Mouse (Mus musculus) inflammation-experienced regulatory T-cells, adult 6 months (primary cell): ENCODE data around the gene Hpd. TPM values are rescaled to one million over a fixed set of nuclear protein-coding genes. Genes with fewer than 3 reads are reported as not detected.
A peak's percentile ranks its signal among the peaks of the same experiment; 100 is the strongest.

ENCODE experiments used
- ATAC-seq: one replicate; pipeline ENCODE4 v1.8.0; 2017
- polyA plus RNA-seq, 3 experiments: library from polyadenylated mRNA; unstranded; fragments of 100-300 nt; shearing (Covaris generic); gene quantifications; one replicate each; pipeline ENCODE4 v1.2.1; 2017

Gene Hpd
- polyA plus RNA-seq, 3 experiments from 2014 or later: not detected

DNA sequence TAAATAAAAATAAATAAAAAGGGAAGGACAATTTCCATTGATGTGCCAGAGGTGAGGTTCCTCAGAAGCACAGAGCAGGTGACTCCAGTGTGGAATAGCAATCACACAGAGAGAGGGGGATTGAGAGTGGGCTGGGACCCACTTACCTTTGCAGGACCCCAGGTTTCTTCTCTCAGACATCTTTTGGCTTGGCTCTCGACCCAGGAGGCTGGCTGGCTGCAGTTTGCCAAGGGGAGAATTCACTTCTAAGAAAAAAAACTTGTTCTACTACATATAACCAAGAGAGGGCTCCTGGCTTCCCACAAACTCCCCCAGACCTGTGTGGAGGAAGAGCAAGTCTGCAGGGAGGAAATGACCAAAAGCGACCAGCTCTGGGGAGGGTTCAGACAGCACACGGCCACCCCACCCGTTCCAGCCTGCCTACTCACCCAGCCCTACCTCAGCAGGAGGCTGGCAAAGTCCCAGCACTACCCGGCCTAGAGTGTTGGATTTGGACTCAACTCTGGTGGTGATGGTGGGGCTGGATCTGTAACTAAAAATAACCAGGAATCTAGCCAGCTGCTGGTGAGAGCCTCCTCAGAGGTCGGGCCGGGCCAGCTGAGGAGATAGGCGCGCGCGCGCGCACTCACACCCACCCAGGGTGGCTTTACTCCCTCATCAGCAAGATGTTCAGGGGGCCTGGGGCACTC is 48.2 kb downstream of the Hpd start:
- no peak for ATAC-seq

GRCm38 (mm10) chr5:123133784-123134143 is 48.8 kb downstream of the Hpd start:
- no peak for ATAC-seq

- peak; percentile 9 for ATAC-seq
Observed at GRCm38 (mm10) chr5:123133083-123133783, 49.3 kb downstream of the Hpd start.

DNA sequence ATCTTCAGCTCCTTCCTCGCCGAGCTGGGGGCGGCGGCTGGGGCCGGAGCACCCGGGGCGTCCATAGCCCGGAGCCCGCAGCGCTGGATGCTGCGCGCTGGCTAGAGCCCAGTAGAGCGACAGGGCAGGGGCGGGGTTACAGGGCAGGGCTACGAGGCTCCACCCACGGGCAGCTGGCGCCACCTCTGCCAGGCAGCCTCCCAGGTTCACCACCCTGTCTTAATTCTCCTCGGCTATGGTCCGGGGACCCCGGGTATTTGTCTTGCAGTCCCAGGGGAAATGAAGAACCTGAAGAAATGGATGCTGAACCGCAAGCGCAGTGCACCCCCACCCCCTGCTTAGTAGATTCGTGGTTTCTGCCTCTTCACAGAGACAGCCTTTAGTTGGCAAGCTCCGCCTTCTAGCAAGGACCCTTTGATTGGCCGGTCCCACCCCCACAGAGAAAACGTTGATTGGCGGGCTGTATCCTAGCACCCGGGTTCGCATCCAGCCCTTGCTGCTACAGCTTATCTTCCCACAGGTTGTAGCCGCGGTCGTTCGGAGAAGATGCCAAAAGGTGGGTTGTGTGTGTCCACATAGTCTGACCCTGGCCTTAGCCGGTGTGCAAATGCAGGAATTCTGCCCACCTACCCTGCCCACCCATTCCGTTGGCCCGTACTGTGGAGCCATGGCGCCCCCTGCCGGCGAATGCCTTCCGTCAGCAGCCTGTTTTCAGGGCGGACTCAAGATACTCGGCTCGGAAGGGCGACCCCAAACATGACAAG is 50.0 kb downstream of the Hpd start, which contains the start of gene Rhof:
Gene Rhof (minus strand): TSS at position 385 of the 764 bp plus-strand sequence.
- ATAC-seq: peak; percentile 68

GRCm38 (mm10) chr5:123130814-123131148 is 51.7 kb downstream of the Hpd start:
- ATAC-seq: no peak

DNA sequence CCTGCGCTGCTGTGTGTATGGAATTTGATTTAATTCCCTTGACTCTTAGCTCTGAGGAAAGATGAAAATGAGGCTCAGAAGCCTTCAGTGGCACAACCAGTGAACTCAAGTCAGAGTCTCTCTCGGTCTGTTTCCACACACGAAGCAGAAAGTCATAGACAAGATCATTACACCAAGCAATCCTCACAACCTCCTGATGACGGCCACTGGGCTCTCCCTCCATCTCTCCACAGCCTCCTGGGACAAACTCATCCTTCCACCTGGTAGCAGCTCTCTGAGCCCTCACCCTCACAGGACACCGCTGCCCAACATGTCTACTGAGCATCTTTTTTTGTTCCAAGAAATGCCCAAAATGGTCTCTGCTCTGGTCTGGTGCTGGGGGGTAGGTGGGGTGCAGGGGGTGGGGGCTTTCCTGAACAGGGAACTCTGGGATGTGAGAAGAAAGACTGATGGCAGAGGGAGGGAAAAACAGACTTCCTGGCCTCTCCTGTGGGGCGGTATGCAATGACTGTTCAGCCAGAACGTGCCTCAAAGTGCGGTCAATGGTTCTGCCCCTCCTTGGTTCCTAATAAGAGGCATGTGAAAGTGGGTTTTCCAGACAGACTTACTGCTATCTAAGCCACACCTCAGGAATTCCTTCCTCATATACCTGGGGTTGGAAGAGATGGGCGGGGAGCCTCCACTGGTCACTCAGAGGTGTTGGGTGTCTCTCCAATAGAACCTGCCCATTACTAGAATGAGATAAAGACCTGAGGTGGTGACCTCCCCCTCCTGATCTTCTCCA is 52.3 kb downstream of the Hpd start:
- no peak for ATAC-seq

DNA sequence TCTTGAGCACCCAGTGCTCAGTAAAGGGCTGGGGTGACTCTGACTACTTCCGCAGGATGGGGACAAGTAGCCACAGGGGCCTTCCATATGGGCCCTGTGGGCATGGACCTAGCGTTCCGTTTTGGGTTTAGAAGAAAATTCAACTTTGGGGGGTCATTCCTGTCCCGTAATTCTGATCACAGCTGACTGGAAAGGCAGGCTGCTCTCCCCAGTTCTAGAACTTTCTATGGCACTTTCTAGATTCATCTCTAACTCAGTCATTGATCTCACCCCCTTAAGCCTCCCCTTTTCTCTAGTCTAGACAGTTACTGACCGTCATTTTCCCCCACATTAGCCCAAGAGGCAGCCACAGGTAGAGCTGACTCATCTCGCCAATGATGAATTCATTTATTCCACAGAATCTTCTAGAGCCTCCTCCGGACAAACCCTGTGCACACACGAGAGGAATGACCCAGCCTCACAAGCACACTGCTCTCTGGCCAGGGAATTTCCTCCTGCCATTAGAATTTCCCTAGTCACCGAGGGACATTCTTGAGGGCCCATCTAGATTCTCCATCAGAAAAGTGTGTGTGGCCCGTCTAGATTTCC is 53.3 kb downstream of the Hpd start:
- ATAC-seq: no peak

- peak; percentile 74 for ATAC-seq
Observed at GRCm38 (mm10) chr5:123128426-123129169, 53.9 kb downstream of the Hpd start.

DNA sequence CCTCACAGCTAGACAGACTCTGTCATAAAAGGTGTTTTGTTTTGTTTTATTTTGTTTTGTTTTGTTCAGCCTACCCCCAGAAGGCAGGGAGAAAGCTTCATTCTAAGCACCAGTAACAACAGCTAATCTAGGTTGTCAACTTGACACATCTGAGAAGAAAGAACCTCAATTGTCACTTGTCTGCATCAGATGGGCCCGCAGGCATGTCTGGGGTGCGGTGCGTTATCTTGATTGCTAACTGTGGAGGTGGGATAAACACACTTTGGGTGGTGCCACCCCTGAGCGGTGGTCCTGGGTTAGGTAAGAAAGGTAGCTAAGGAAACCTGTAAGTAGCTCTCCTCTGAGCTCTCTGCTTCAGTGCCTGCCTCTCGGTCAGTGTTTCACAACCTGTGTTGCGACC is 55.5 kb downstream of the Hpd start:
- no peak for ATAC-seq

DNA sequence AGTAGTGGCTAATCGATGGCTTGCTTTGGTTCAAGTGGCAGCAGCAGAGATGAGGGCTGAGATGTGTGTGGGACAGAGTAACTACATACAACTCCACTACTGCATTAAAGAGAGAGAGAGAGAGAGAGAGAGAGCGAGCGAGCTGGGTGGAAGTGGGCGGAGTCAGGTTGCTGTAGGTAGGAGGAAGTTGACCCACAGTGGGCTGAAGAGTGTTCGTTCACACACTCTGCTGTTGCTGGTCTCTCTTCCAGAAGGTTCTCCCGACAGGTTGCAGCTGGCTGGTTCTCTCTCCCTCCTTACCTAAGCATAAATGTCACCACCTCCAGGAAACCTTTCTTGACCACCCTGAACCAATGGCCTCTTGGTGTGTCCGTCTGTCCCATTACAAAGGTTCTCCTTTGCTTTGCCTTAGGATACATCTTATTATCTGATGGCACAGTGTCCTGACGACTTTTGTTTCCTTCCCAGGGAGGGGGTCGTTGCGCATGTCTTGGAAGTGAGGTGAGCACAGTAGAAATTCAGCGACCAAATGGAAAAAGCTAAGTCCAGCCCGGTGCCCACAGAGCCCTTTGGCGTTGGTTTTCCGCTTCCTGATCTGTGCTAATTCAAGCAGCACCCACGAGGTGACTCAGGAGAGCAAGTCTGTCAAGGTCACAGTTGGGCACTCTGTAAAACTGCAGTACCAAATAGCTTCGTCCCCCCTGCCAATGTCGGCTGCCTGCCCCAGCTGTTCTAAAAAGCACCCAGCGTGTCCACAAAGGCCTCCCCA is 56.7 kb downstream of the Hpd start:
- ATAC-seq: peak; percentile 16

DNA sequence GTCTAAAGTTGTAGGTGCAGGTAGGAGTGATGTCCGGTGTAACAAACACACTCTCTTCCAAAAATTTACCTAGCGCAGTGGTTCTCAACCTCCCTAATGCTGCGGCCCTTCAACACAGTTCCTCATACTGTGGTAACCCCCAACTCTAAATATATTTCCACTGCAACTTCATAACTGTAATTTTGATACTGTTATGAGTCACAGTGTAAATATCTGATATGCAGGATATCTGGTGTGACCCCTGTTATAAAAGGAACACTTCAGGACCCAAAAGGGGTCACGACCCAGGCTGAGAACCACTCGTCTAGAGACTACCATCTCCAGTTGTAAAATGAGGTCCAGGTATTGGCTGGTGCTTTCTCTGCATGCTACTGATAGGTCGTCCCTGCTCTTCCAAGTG is 57.4 kb downstream of the Hpd start:
- ATAC-seq: no peak

DNA sequence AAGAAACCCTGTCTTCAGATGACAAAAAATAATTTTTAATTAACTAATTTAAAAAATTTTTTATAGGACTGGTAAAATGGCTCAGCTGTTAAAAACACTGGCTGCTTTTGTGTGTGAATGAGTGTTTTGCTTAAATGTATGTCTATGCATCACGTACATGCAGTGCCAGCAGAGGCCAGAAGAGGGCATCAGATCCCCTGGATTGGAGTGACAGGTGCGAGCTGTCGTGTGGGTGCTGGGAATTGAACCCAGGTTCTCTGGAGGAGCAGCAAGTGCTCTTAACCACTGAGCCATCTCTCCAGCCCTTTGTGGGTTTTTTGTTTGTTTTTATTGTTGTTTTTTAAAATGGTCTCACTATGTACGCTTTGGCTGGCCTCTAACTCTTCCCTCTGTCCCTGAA is 60.3 kb downstream of the Hpd start:
- no peak for ATAC-seq

Other genes starting within 250 kb of the Hpd start
- 10 to 100 TPM; 29.8 to 58.3 (median 53.4) TPM for gene Kdm2b, start 192.9 kb downstream of the Hpd start, polyA plus RNA-seq
- gene Orai1, start 167.7 kb downstream of the Hpd start, polyA plus RNA-seq: 10 to 100 TPM in 1 of 3 experiments, 1 to 10 TPM in 2; 7.3 to 10.0 (median 8.0) TPM
- gene Morn3, start 135.7 kb downstream of the Hpd start, polyA plus RNA-seq: 1 to 10 TPM; 2.6 to 7.4 (median 6.1) TPM
- gene Tmem120b, start 114.3 kb downstream of the Hpd start, polyA plus RNA-seq: 1 to 10 TPM; 1.1 to 2.1 (median 1.5) TPM
- 10 to 100 TPM; 62.4 to 71.7 (median 66.6) TPM for gene Rhof, start 50.0 kb downstream of the Hpd start, polyA plus RNA-seq
- 10 to 100 TPM; 13.0 to 17.7 (median 16.0) TPM for gene Setd1b, start 40.5 kb downstream of the Hpd start, polyA plus RNA-seq
- gene Psmd9, start 13.3 kb downstream of the Hpd start, polyA plus RNA-seq: 10 to 100 TPM; 36.1 to 40.9 (median 39.8) TPM
- 1 to 10 TPM in 2 of 3 experiments, under 1 TPM in 1; 0.74 to 4.2 (median 2.4) TPM for gene Wdr66, start 69.4 kb upstream of the Hpd start, polyA plus RNA-seq
- 10 to 100 TPM in 1 of 3 experiments, 1 to 10 TPM in 2; 3.4 to 13.1 (median 6.7) TPM for gene Bcl7a, start 161.1 kb upstream of the Hpd start, polyA plus RNA-seq
- 10 to 100 TPM; 11.3 to 26.3 (median 18.1) TPM for gene Mlxip, start 212.1 kb upstream of the Hpd start, polyA plus RNA-seq